Mouse (Mus musculus): ENCODE data around the gene Rhd.
A peak's percentile ranks its signal among the peaks of the same experiment; 100 is the strongest.

Gene Rhd

GRCm38 (mm10) chr4:134856501-134856900, 7.8 kb upstream of the Rhd start:
- DNase-seq (ENCODE audit: low spot score in 2 of 2): no peak

DNA sequence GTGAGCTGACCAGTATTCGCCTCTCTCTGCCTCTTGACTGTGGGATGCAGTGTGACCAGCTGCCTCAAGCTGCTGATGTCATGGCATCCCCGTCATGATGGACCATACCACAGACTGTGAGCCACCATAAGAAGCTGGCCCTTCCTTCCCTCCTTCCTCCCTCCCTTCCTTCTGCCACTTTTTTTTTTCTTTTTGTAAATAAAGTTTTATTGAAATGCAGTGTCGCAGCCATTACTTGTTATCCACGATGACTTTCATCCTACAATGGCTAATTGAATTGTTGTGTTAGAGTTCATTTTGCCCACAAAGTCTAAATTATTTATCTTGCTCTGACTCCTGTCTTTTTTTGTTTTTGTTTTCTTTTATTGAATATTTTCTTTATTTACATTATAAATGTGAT, 5.8 kb upstream of the Rhd start:
- DNase-seq (ENCODE audit: low spot score in 2 of 2): no peak

DNA sequence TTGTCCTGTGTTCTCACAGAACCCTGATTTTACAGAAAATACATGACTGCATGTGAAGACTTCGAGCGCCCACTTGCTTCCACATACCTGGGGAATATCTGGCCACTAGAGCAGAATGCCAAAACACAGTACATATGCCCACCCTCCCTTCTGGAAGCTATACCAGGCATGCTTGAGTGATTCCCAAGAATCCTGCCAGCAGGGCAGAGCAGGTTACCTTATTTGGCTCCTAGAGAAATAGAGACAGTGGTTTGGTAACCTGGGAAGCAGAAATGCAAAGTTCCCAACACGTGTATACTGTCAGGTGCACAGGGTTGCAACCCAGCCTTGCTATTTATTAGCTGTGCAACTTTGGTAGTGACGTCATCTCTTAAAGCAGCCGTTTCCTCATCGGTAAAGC, 2.5 kb upstream of the Rhd start:
- no peak for DNase-seq (ENCODE audit: low spot score in 2 of 2)

DNA sequence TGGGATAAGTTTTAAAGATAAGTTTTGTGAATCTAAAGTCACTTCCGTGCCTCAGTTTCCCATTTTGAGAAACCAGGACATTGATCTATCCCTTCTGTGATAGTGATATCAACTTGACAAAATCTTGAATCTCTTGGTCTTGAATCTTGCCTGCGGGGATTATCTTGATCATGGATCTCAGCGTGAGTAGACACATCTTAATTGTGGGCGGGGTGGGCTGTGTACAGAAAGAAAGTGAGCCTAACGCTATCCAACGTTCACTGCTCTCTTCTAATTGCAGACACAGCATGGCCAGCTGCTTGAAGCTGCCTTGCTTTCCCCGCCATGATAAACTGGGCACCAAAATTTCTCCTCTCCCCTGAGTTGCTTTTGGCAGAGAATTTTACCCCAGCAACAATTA, 1.3 kb upstream of the Rhd start:
- no peak for DNase-seq (ENCODE audit: low spot score in 2 of 2)

DNA sequence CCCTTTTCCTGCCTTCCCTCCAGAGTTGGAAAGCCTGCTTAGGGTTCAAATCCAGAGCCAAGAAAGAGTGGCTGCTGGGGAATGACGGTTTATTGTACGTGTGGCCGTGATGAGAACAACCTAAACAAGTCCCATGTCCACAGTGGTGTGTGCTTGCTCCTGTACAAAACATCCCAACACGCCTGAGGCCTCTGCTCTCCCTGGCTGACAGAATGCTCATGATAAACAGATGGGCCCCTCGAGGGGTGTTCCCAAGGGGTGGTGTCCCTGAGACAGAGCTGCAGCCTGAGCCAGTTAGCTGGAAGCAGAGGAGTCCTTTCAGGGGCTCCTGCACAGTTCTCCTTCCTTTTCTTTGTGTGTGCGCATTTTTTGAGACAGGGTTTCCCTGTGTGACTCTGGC, 1.0 kb downstream of the Rhd start:
- DNase-seq (ENCODE audit: low spot score in 2 of 2): no peak

- no peak for DNase-seq (ENCODE audit: low spot score in 2 of 2)
Measured at GRCm38 (mm10) chr4:134865789-134866188, 1.5 kb downstream of the Rhd start.

DNA sequence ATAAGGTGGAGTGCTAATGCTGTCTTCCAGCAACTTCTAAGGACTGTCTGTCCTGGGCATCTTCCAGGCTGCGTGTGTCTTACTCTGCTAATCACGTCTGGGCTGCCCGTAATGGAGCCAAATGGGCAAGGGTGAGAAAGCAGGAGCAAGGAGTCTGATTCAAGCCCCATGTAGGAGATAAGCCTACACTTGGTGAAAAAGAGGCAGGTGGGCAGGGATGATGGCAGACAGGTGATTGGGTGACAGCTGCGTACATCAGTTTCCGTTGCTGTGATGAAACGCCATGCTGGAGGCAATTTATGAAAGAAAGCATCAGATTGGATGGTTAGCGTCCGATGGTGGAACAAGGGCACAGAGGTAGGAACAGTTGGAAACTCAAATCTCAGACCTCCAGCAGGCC, 2.9 kb downstream of the Rhd start:
- DNase-seq (ENCODE audit: low spot score in 2 of 2): no peak

DNA sequence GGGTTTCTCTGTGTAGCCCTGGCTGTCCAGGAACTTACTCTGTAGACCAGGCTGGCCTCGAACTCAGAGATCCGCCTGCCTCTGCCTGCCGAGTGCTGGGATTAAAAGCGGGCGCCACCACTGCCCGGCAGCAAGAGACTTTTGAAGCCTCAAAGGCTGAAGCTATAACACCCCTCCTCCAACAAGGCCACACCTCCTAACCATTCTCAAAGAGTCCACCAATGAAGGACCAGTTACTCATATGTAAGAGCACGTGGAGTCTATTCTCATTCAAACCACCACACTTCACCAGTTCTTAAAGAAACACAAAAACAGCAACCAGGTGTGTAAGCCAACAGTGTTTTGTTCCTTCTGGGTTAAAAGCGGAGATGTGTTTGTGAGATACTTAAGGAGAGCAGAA, 3.3 kb downstream of the Rhd start:
- no peak for DNase-seq (ENCODE audit: low spot score in 2 of 2)

DNA sequence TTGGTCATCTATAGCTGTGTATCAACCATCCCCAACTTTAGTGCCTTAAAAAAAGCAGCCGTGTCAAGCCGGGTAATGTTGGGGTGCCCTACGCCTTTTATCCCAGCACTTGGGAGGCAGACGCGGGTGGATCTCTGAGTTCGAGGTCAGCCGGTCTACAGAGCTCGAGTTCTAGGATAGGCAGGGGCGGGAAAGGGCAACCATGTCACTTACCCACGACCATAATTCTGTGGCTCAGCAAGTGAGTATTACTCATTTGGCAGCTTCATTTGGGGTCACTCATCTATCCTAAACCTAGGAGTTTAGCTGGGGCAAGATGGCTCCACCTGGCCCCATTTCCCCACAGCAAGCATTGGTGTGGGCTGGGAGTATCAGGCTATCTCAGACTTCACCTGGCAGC, 3.7 kb downstream of the Rhd start:
- DNase-seq (ENCODE audit: low spot score in 2 of 2): no peak

GRCm38 (mm10) chr4:134868490-134868889, 4.2 kb downstream of the Rhd start:
- DNase-seq (ENCODE audit: low spot score in 2 of 2): no peak

- no peak for DNase-seq (ENCODE audit: low spot score in 2 of 2)
Measured at GRCm38 (mm10) chr4:134869068-134869730, 4.9 kb downstream of the Rhd start.

DNA sequence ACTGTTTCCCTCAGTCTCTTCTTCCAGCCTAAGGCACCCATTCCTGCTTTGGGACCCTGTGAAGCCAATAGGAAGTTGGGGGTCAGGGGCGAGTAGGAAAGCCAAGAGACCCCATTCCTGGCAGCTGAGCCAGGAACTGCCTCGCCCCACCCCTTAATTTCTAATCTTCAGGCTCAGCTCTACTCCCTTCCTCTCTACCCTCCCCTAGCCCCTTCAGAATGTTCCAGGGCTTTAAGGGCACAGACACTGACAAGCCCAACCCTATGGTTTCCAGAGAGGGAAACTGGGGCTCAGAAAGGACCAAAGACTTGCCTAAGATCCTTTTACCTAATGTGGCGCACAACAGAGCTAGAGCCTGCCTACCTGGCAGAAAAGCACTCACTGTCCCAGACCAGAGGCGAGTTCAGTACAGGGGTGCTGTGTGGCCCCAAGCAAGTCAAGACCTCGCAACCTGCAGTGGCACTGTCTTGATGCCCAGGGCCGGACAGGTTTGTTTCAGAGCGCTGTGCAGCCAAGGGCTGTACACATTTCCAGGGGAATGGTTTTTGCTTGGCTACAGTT, 5.6 kb downstream of the Rhd start:
- no peak for DNase-seq (ENCODE audit: low spot score in 2 of 2)

- DNase-seq (ENCODE audit: low spot score in 2 of 2): no peak
Measured at GRCm38 (mm10) chr4:134871477-134871876, 7.1 kb downstream of the Rhd start.

GRCm38 (mm10) chr4:134871950-134872349, 7.6 kb downstream of the Rhd start:
- no peak for DNase-seq (ENCODE audit: low spot score in 2 of 2)

DNA sequence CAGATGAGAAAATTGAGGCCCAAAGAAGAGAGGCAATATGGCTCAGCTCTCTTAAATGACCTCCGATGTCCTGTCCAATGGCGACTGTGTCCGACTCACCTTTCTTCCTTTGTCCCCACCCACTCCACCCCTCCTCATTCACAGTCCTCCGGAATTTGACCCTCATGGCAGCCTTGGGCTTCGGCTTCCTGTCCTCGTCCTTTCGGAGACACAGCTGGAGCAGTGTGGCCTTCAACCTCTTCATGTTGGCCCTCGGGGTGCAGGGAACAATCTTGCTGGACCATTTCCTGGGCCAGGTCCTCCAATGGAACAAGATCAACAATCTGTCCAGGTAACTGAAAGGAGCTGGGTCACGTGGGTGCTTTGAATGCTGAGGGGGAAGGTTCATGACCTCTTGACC, 11.8 kb downstream of the Rhd start:
- DNase-seq (ENCODE audit: low spot score in 2 of 2): no peak

DNA sequence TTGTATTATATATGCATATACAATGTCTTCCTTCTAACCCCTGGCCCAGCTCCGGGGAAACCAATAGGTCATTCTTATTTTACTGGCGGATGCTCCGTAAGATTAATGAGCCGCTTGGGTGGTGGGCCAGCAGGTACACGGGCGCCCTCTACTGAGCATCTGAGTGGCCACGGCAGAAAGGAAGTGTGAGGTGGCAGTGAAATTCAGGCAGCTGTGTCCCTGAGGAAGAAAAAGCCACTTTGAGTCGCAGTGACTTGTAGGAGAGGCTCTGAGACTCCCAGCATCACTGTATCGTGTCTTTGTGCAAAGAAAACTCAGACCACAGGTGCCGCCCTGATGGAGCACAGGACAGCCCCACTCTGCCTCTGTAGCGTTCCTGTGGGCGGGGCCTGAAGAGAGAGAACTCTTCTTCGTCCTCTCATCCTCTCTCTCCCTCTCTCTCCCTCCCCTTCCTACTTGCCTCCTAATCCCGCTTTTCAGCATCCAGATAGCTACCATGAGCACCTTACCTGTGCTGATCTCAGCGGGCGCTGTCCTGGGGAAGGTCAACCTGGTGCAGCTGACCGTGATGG, 15.2 kb downstream of the Rhd start:
- DNase-seq (ENCODE audit: low spot score in 2 of 2): peak; percentile 41 to 78

DNA sequence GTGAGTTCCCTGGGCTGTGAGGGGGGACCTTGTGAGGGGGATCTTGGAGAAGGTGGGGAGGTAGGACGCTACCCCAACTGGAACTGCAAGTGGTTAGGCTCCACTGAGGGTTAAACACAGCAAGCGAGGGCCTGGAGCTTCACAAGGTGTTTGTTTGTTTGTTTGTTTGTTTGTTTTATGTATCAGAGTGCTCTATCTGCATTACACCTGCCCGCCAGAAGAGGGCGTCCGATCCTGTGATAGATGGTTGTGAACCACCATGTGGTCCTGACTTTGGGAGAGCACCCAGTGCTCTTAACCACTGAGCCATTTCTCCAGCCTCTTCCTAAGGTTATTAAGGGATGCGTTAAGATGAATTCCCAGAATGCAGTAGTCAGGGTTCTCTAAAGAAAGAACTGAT, 15.7 kb downstream of the Rhd start:
- DNase-seq (ENCODE audit: low spot score in 2 of 2): no peak

- DNase-seq (ENCODE audit: low spot score in 2 of 2): peak in 1 of 2 experiments; percentile 16
Measured at GRCm38 (mm10) chr4:134883266-134883665, 18.9 kb downstream of the Rhd start.

DNA sequence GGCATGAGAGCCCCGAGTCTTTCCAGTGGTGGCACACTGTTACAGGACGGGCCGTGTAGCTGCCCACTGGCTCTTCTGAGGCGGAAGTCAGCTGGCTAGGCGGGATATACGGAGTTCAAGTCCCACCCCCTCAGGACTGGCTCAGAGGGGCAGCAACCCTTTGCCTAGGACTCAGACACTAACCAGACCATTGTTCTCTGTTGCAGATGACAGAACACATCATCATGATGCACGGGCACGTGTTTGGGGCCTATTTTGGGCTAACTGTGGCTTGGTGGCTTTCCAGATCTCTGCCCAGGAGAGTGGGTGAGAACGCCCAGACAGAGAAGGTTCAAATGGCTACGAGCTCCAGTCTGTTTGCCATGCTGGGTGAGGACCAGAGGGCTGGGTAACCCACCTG, 19.5 kb downstream of the Rhd start:
- DNase-seq (ENCODE audit: low spot score in 2 of 2): no peak

- no peak for DNase-seq (ENCODE audit: low spot score in 2 of 2)
Measured at GRCm38 (mm10) chr4:134884364-134884763, 20.0 kb downstream of the Rhd start.

DNA sequence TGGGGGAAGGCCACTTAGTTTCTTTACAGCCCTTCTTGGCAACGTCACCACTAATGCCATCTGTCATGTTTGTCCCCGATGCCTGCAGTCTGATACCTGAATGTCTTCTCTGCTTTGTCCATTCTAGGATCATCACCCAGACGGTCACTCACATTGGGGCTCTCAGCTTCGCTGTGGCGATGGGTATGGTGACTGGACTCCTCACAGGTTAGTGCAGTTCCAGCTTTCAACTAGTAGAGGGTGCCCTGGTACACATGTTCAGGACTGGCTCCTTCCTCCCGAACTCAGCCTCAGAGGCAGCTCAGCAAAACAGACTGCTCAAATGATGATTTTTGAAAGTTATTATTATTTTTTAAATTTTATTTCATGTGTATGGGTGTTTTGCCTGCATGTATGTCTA, 27.8 kb downstream of the Rhd start:
- DNase-seq (ENCODE audit: low spot score in 2 of 2): peak; percentile 32 to 65

GRCm38 (mm10) chr4:134897256-134897655, 32.9 kb downstream of the Rhd start:
- no peak for DNase-seq (ENCODE audit: low spot score in 2 of 2)

DNA sequence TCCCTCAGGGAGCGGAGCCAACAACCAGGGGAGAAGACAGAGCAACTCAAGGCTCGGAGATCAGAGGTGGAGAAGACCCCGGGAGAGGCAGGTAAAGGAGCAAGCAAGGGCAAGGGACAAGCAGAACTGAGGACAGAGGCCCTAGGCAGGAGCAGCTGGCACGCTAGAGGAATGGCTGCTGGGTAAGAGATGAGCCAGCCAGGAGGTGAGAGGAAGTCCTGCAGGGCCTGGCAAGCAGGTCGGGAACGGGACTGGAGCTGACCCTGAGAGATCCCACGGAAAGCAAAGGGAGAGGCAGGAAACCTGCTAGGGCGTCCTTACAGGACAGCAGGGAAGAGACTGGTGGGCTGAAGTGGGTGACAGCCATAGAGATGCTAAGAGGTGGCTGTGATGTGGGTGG, 36.8 kb downstream of the Rhd start:
- DNase-seq (ENCODE audit: low spot score in 2 of 2): no peak

DNA sequence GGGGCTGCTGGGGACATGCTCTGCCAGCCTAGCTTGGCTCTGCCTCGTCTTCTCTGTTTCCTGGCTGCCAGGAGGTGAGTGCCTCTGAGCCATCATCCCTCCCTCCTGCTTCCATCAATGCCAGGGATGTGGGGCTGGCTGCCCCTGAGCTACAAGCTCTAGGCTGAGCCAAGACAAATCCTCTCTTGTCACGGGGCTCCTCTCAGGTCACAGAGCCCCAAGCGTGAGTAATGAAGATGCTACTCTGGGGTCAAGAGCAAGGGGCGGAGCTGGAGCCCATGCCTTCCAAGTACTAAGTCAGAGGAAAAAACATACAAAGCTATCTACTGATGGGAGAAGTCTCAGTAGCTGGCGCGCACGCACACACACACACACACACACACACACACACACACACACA, 38.7 kb downstream of the Rhd start:
- no peak for DNase-seq (ENCODE audit: low spot score in 2 of 2)

All from cerebellum, postnatal 4 days (tissue).